Mouse (Mus musculus): ENCODE results near the gene Rnf26. TPM values are rescaled to one million over a fixed set of nuclear protein-coding genes. Genes with fewer than 3 reads are reported as not detected.

Gene Rnf26
- polyA plus RNA-seq, 1 experiment from 2014 or later = 61.4 TPM

GRCm38 (mm10) chr9:44053936-44054335, 59.4 kb downstream of the Rnf26 start:
- H3K27ac ChIP-seq (replicated peaks; ENCODE audit: low read depth, low read length) = no peak overlapping the region
- H3K4me3 ChIP-seq (ENCODE audit: low read depth, low read length) = no peak overlapping the region
- H3K9me3 ChIP-seq (ENCODE audit: control insufficient read depth, low read length) = peaks cover 4% of the 10 kb centered on the region; the same call in 1 of the 2 replicates
- H3K9ac ChIP-seq (ENCODE audit: low read depth, low read length) = no peak overlapping the region
- 58% methylated on average over 1 of the region's 1 CpGs for WGBS
- ATAC-seq (ENCODE audit: low read depth) = no peak
- H3K4me2 ChIP-seq (ENCODE audit: low read depth, low read length) = no peak overlapping the region
- H3K4me1 ChIP-seq (ENCODE audit: control insufficient read depth, insufficient read depth, low read length) = no peaks in the 10 kb centered on the region
- H3K27me3 ChIP-seq (replicated peaks; ENCODE audit: control insufficient read depth, insufficient read depth, low read length) = no peaks in the 10 kb centered on the region
- no peaks in the 10 kb centered on the region for H3K36me3 ChIP-seq (ENCODE audit: control insufficient read depth, insufficient read depth, low read length)
- DNase-seq (ENCODE audit: low spot score) = no peak

DNA sequence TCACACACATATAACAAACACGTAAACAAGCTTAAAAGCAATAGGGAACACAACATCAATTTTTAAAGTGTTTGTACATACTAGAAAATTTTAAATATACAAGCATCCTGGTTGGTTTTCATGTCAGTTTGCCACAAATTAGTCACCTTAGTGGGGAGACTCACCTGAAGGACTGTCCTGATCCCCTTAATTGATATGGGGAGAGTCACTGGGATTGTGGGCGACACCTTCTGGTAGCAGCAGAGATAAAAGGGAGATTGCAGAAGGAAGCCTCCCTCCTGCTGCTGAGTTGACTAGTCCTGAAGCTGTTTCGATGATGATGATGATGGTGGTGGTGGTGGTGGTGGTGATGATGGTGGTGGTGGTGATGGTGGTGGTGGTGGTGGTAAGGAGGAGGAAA, 60.5 kb downstream of the Rnf26 start:
- H3K4me1 ChIP-seq (ENCODE audit: control insufficient read depth, insufficient read depth, low read length) = no peaks in the 10 kb centered on the region
- 65% methylated on average over 3 of the region's 3 CpGs for WGBS

GRCm38 (mm10) chr9:44049381-44050165, 63.7 kb downstream of the Rnf26 start:
- H3K4me2 ChIP-seq (ENCODE audit: low read depth, low read length) = no peak overlapping the region
- H3K4me3 ChIP-seq (ENCODE audit: low read depth, low read length) = no peak overlapping the region
- no peak overlapping the region for H3K27ac ChIP-seq (replicated peaks; ENCODE audit: low read depth, low read length)
- DNase-seq (ENCODE audit: low spot score) = no peak
- peaks cover 6% of the 10 kb centered on the region for H3K27me3 ChIP-seq (replicated peaks; ENCODE audit: control insufficient read depth, insufficient read depth, low read length)
- WGBS = 96% methylated on average over 8 of the region's 8 CpGs
- H3K36me3 ChIP-seq (ENCODE audit: control insufficient read depth, insufficient read depth, low read length) = no peaks in the 10 kb centered on the region
- ATAC-seq (ENCODE audit: low read depth) = no peak
- no peaks in the 10 kb centered on the region for H3K4me1 ChIP-seq (ENCODE audit: control insufficient read depth, insufficient read depth, low read length)
- H3K9me3 ChIP-seq (ENCODE audit: control insufficient read depth, low read length) = no peaks in the 10 kb centered on the region
- H3K9ac ChIP-seq (ENCODE audit: low read depth, low read length) = no peak overlapping the region

More for the DNA sequence above, 60.5 kb downstream of the Rnf26 start:
- Histone ChIP-seq H3K36me3 (ENCODE audit: control insufficient read depth, insufficient read depth, low read length) (no peaks in the 10 kb centered on the region), H3K4me2 (ENCODE audit: low read depth, low read length) (no peak overlapping the region), H3K9ac (ENCODE audit: low read depth, low read length) (no peak overlapping the region), H3K27ac (replicated peaks; ENCODE audit: low read depth, low read length) (no peak overlapping the region), H3K4me3 (ENCODE audit: low read depth, low read length) (no peak overlapping the region), H3K9me3 (ENCODE audit: control insufficient read depth, low read length) (peaks cover 4% of the 10 kb centered on the region; the same call in 1 of the 2 replicates), H3K27me3 (replicated peaks; ENCODE audit: control insufficient read depth, insufficient read depth, low read length) (no peaks in the 10 kb centered on the region)
- ATAC-seq (ENCODE audit: low read depth) = no peak
- no peak for DNase-seq (ENCODE audit: low spot score)

- WGBS = 65% methylated on average over 15 of the region's 15 CpGs
- H3K4me1 ChIP-seq (ENCODE audit: control insufficient read depth, insufficient read depth, low read length) = peaks cover 3% of the 10 kb centered on the region; the same call in 1 of the 2 replicates
- H3K4me3 ChIP-seq (ENCODE audit: low read depth, low read length) = no peak overlapping the region
- H3K9ac ChIP-seq (ENCODE audit: low read depth, low read length) = no peak overlapping the region
- no peak for ATAC-seq (ENCODE audit: low read depth)
- H3K4me2 ChIP-seq (ENCODE audit: low read depth, low read length) = no peak overlapping the region
- no peaks in the 10 kb centered on the region for H3K36me3 ChIP-seq (ENCODE audit: control insufficient read depth, insufficient read depth, low read length)
- DNase-seq (ENCODE audit: low spot score) = no peak
- H3K27ac ChIP-seq (replicated peaks; ENCODE audit: low read depth, low read length) = no peak overlapping the region; the same call in 1 of the 2 replicates
- no peaks in the 10 kb centered on the region for H3K9me3 ChIP-seq (ENCODE audit: control insufficient read depth, low read length)
- H3K27me3 ChIP-seq (replicated peaks; ENCODE audit: control insufficient read depth, insufficient read depth, low read length) = peaks cover 14% of the 10 kb centered on the region
Observed at GRCm38 (mm10) chr9:44048541-44049380, 64.6 kb downstream of the Rnf26 start.

GRCm38 (mm10) chr9:44047571-44048490, 65.5 kb downstream of the Rnf26 start:
- H3K27ac ChIP-seq (replicated peaks; ENCODE audit: low read depth, low read length) = no peak overlapping the region
- H3K27me3 ChIP-seq (replicated peaks; ENCODE audit: control insufficient read depth, insufficient read depth, low read length) = peaks cover 23% of the 10 kb centered on the region
- DNase-seq (ENCODE audit: low spot score) = no peak
- H3K9ac ChIP-seq (ENCODE audit: low read depth, low read length) = no peak overlapping the region
- WGBS = 65% methylated on average over 14 of the region's 14 CpGs
- no peak overlapping the region for H3K4me2 ChIP-seq (ENCODE audit: low read depth, low read length)
- no peaks in the 10 kb centered on the region for H3K36me3 ChIP-seq (ENCODE audit: control insufficient read depth, insufficient read depth, low read length)
- H3K9me3 ChIP-seq (ENCODE audit: control insufficient read depth, low read length) = no peaks in the 10 kb centered on the region
- no peak overlapping the region for H3K4me3 ChIP-seq (ENCODE audit: low read depth, low read length)
- ATAC-seq (ENCODE audit: low read depth) = no peak
- peaks cover 11% of the 10 kb centered on the region; the same call in 1 of the 2 replicates for H3K4me1 ChIP-seq (ENCODE audit: control insufficient read depth, insufficient read depth, low read length)

DNA sequence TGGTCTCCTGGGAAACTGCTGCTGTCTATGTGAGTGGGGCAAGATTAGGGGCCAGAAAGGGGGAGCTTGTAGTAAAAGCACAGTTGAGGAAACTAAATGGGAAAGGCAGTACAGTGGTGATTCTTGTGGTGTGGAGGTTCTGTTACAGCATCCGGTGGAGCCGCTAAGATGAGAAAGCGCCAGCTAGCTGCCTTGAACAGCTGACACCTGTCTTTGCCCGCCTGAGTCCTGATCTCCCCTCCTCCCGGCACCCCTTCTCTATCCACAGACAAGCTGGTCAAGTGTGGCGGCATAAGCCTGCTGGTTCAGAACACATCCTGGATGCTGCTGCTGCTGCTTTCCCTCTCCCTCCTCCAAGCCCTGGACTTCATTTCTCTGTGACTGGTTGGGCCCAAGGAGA, 66.2 kb downstream of the Rnf26 start:
- Histone ChIP-seq H3K9ac (ENCODE audit: low read depth, low read length) (no peak overlapping the region), H3K9me3 (ENCODE audit: control insufficient read depth, low read length) (no peaks in the 10 kb centered on the region), H3K4me3 (ENCODE audit: low read depth, low read length) (no peak overlapping the region), H3K27me3 (replicated peaks; ENCODE audit: control insufficient read depth, insufficient read depth, low read length) (peaks cover 26% of the 10 kb centered on the region), H3K27ac (replicated peaks; ENCODE audit: low read depth, low read length) (no peak overlapping the region), H3K4me2 (ENCODE audit: low read depth, low read length) (no peak overlapping the region), H3K36me3 (ENCODE audit: control insufficient read depth, insufficient read depth, low read length) (no peaks in the 10 kb centered on the region), H3K4me1 (ENCODE audit: control insufficient read depth, insufficient read depth, low read length) (peaks cover 13% of the 10 kb centered on the region; the same call in 1 of the 2 replicates)
- ATAC-seq (ENCODE audit: low read depth) (no peak), DNase-seq (ENCODE audit: low spot score) (peak; percentile 65)
- 59% methylated on average over 6 of the region's 6 CpGs for WGBS

GRCm38 (mm10) chr9:44046426-44046825, 66.9 kb downstream of the Rnf26 start:
- Histone ChIP-seq H3K27me3 (replicated peaks; ENCODE audit: control insufficient read depth, insufficient read depth, low read length) (peaks cover 27% of the 10 kb centered on the region), H3K36me3 (ENCODE audit: control insufficient read depth, insufficient read depth, low read length) (no peaks in the 10 kb centered on the region), H3K4me2 (ENCODE audit: low read depth, low read length) (no peak overlapping the region), H3K4me3 (ENCODE audit: low read depth, low read length) (no peak overlapping the region), H3K27ac (replicated peaks; ENCODE audit: low read depth, low read length) (no peak overlapping the region), H3K9me3 (ENCODE audit: control insufficient read depth, low read length) (no peaks in the 10 kb centered on the region), H3K4me1 (ENCODE audit: control insufficient read depth, insufficient read depth, low read length) (peaks cover 13% of the 10 kb centered on the region; the same call in 1 of the 2 replicates), H3K9ac (ENCODE audit: low read depth, low read length) (no peak overlapping the region)
- DNase-seq (ENCODE audit: low spot score) = no peak
- ATAC-seq (ENCODE audit: low read depth) = no peak
- WGBS = 89% methylated on average over 12 of the region's 12 CpGs

GRCm38 (mm10) chr9:44045884-44046272, 67.4 kb downstream of the Rnf26 start:
- no peaks in the 10 kb centered on the region for H3K9me3 ChIP-seq (ENCODE audit: control insufficient read depth, low read length)
- peaks cover 27% of the 10 kb centered on the region for H3K27me3 ChIP-seq (replicated peaks; ENCODE audit: control insufficient read depth, insufficient read depth, low read length)
- no peak for DNase-seq (ENCODE audit: low spot score)
- 71% methylated on average over 5 of the region's 5 CpGs for WGBS
- H3K4me1 ChIP-seq (ENCODE audit: control insufficient read depth, insufficient read depth, low read length) = peaks cover 13% of the 10 kb centered on the region; the same call in 1 of the 2 replicates
- no peak overlapping the region for H3K4me3 ChIP-seq (ENCODE audit: low read depth, low read length)
- H3K4me2 ChIP-seq (ENCODE audit: low read depth, low read length) = no peak overlapping the region
- H3K27ac ChIP-seq (replicated peaks; ENCODE audit: low read depth, low read length) = no peak overlapping the region
- no peak for ATAC-seq (ENCODE audit: low read depth)
- H3K9ac ChIP-seq (ENCODE audit: low read depth, low read length) = no peak overlapping the region
- no peaks in the 10 kb centered on the region for H3K36me3 ChIP-seq (ENCODE audit: control insufficient read depth, insufficient read depth, low read length)
